Mouse (Mus musculus) spleen, adult 2 months (tissue): ENCODE results near the gene Arhgap18. TPM values are rescaled to one million over a fixed set of nuclear protein-coding genes. Genes with fewer than 3 reads are reported as not detected.

Source experiments
- DNase-seq, 2 experiments: peaks; one replicate each; pipeline versions ENCODE4 v3.0.0 to v3.0.0-alpha.2; 2012 to 2021; ENCODE audit warnings: low spot score in 2 of 2, low read depth in 1 of 2
- H3K27ac ChIP-seq: fragments of 200-500 bp; 2 replicates; pipeline ENCODE4 v1.5.1; 2012; ENCODE audit warnings: low read length, inconsistent platforms; ENCODE audit not compliant: insufficient read depth
- H3K27me3 ChIP-seq: fragments of 200-500 bp; 2 replicates; pipeline ENCODE4 v1.6.1; 2012; ENCODE audit warnings: mild to moderate bottlenecking, moderate library complexity, low read length, inconsistent platforms; ENCODE audit not compliant: control insufficient read depth, insufficient read depth
- H3K36me3 ChIP-seq: fragments of 200-500 bp; 2 replicates; pipeline ENCODE4 v1.6.1; 2012; ENCODE audit warnings: mild to moderate bottlenecking, low read length, inconsistent platforms; ENCODE audit not compliant: control insufficient read depth, insufficient read depth
- H3K4me1 ChIP-seq: fragments of 200-500 bp; 2 replicates; pipeline ENCODE4 v1.6.1; 2011; ENCODE audit warnings: inconsistent platforms; ENCODE audit not compliant: control insufficient read depth, insufficient read depth, insufficient read length
- H3K4me3 ChIP-seq: fragments of 200-500 bp; 2 replicates; pipeline ENCODE4 v1.5.1; 2011; ENCODE audit warnings: mild to moderate bottlenecking, inconsistent platforms; ENCODE audit not compliant: insufficient read depth, insufficient read length; ENCODE audit errors: extremely low read depth
- CTCF ChIP-seq: fragments of 200-500 bp; IDR thresholded peaks from 2 replicates; pipeline ENCODE4 v1.5.1; 2011; ENCODE audit warnings: mild to moderate bottlenecking, inconsistent platforms; ENCODE audit not compliant: insufficient read depth, insufficient read length, insufficient replicate concordance; ENCODE audit errors: extremely low read depth
- POLR2A ChIP-seq: fragments of 200-500 bp; IDR thresholded peaks from 2 replicates; pipeline ENCODE4 v1.6.1; 2011; ENCODE audit warnings: low read depth, low read length, inconsistent platforms
- WGBS: fragments of 180-500 bp; shearing (Covaris S2); methylation state at CpG from one replicate; pipeline ENCODE4 v1.1.7; 2018; 5-methylcytosine and 5-hydroxymethylcytosine counted together
- polyA plus RNA-seq: library from polyadenylated mRNA; depleted of rRNA; stranded (reverse); fragments of >200 nt; gene quantifications from 2 replicates; pipeline ENCODE4 v1.2.3, GENCODE M21; 2012

Gene Arhgap18
- polyA plus RNA-seq, 1 experiment = 1.3 TPM

- Histone ChIP-seq H3K4me1 (peaks cover 18% of the 10 kb centered on the region; the same call in 1 of the 2 replicates), H3K27ac (no peak overlapping the region), H3K4me3 (no peak overlapping the region), H3K36me3 (no peaks in the 10 kb centered on the region), H3K27me3 (no peaks in the 10 kb centered on the region)
- TF ChIP-seq CTCF (no peak), POLR2A (no peak)
- DNase-seq = no peak
Observed at GRCm38 (mm10) chr10:26776443-26776842, 23.2 kb downstream of the Arhgap18 start.

- no peaks in the 10 kb centered on the region for H3K27me3 ChIP-seq
- 0 out of 2 replicates have a peak overlapping the region, but pooled peaks have one; percentile 28 for H3K27ac ChIP-seq
- no peaks in the 10 kb centered on the region for H3K36me3 ChIP-seq
- TF ChIP-seq CTCF = no peak
- TF ChIP-seq POLR2A = no peak
- H3K4me3 ChIP-seq = no peak overlapping the region
- 9% methylated on average over 3 of the region's 3 CpGs for WGBS
- peaks cover 12% of the 10 kb centered on the region; the same call in 1 of the 2 replicates for H3K4me1 ChIP-seq
- no peak for DNase-seq
Observed at GRCm38 (mm10) chr10:26780581-26780980, 27.4 kb downstream of the Arhgap18 start.

GRCm38 (mm10) chr10:26789680-26790079 lies 36.5 kb downstream of the Arhgap18 start:
- TF ChIP-seq CTCF = no peak
- TF ChIP-seq POLR2A = no peak

GRCm38 (mm10) chr10:26791810-26792209 lies 38.6 kb downstream of the Arhgap18 start:
- Histone ChIP-seq H3K27me3 (no peaks in the 10 kb centered on the region), H3K4me3 (no peak overlapping the region), H3K27ac (no peak overlapping the region), H3K4me1 (no peaks in the 10 kb centered on the region), H3K36me3 (no peaks in the 10 kb centered on the region)
- DNase-seq = no peak
- no peak for TF ChIP-seq CTCF
- no peak for TF ChIP-seq POLR2A
- WGBS = 26% methylated on average over 3 of the region's 3 CpGs

More at GRCm38 (mm10) chr10:26789680-26790079, 36.5 kb downstream of the Arhgap18 start:
- Histone ChIP-seq H3K36me3 (no peaks in the 10 kb centered on the region), H3K27me3 (no peaks in the 10 kb centered on the region), H3K4me3 (no peak overlapping the region), H3K4me1 (peaks cover 2% of the 10 kb centered on the region; the same call in 1 of the 2 replicates), H3K27ac (no peak overlapping the region)
- WGBS = 82% methylated on average over 2 of the region's 2 CpGs
- DNase-seq = no peak

GRCm38 (mm10) chr10:26793013-26793412 lies 39.8 kb downstream of the Arhgap18 start:
- Histone ChIP-seq H3K36me3 (no peaks in the 10 kb centered on the region), H3K4me1 (peaks cover 7% of the 10 kb centered on the region; the same call in 1 of the 2 replicates), H3K27ac (no peak overlapping the region), H3K27me3 (no peaks in the 10 kb centered on the region), H3K4me3 (no peak overlapping the region)
- DNase-seq = no peak
- TF ChIP-seq POLR2A = no peak
- TF ChIP-seq CTCF = no peak
- WGBS = 90% methylated on average over 8 of the region's 8 CpGs

GRCm38 (mm10) chr10:26796432-26797286 lies 43.4 kb downstream of the Arhgap18 start:
- 70% methylated on average over 10 of the region's 10 CpGs for WGBS
- no peak for DNase-seq
- no peaks in the 10 kb centered on the region for H3K27me3 ChIP-seq
- TF ChIP-seq CTCF (no peak), POLR2A (no peak)
- no peak overlapping the region for H3K27ac ChIP-seq
- H3K36me3 ChIP-seq = no peaks in the 10 kb centered on the region
- peaks cover 15% of the 10 kb centered on the region; the same call in 1 of the 2 replicates for H3K4me1 ChIP-seq
- H3K4me3 ChIP-seq = no peak overlapping the region

GRCm38 (mm10) chr10:26797287-26797672 lies 44.1 kb downstream of the Arhgap18 start:
- DNase-seq = no peak
- TF ChIP-seq POLR2A = no peak
- TF ChIP-seq CTCF = no peak
- WGBS = 18% methylated on average over 7 of the region's 7 CpGs
- H3K27ac ChIP-seq = no peak overlapping the region
- no peaks in the 10 kb centered on the region for H3K27me3 ChIP-seq
- H3K4me1 ChIP-seq = peaks cover 15% of the 10 kb centered on the region; the same call in 1 of the 2 replicates
- H3K4me3 ChIP-seq = no peak overlapping the region
- no peaks in the 10 kb centered on the region for H3K36me3 ChIP-seq
